Mouse (Mus musculus): ENCODE results near the gene Klf3. TPM values are rescaled to one million over a fixed set of nuclear protein-coding genes. Genes with fewer than 3 reads are reported as not detected.
A peak's percentile ranks its signal among the peaks of the same experiment; 100 is the strongest.

Gene Klf3
- polyA plus RNA-seq, 1 experiment from 2014 or later = 78.4 TPM

- WGBS = 29% methylated on average over 1 of the region's 1 CpGs
- H3K4me3 ChIP-seq (ENCODE audit: low read length) = no peak overlapping the region
- H3K4me1 ChIP-seq (ENCODE audit: control insufficient read depth, insufficient read depth, low read length) = no peaks in the 10 kb centered on the region; the same call in 1 of the 2 replicates
- H3K4me2 ChIP-seq (replicated peaks; ENCODE audit: low read depth, low read length) = no peak overlapping the region
- ATAC-seq (ENCODE audit: low FRiP score, low TSS enrichment) = no peak
- no peak overlapping the region for H3K9ac ChIP-seq (ENCODE audit: low read depth, low read length)
- peaks cover 15% of the 10 kb centered on the region for H3K36me3 ChIP-seq (ENCODE audit: control insufficient read depth, insufficient read depth, low read length)
- H3K27ac ChIP-seq (ENCODE audit: low read depth, low read length) = no peak overlapping the region
- peaks cover 6% of the 10 kb centered on the region for H3K9me3 ChIP-seq (ENCODE audit: control insufficient read depth, low read length)
- H3K27me3 ChIP-seq (ENCODE audit: control insufficient read depth, insufficient read depth, low read length) = no peaks in the 10 kb centered on the region
Observed at GRCm38 (mm10) chr5:64834213-64834612, 31.0 kb downstream of the Klf3 start.

GRCm38 (mm10) chr5:64835295-64835694 is 32.1 kb downstream of the Klf3 start:
- WGBS = 81% methylated on average over 4 of the region's 4 CpGs
- H3K4me1 ChIP-seq (ENCODE audit: control insufficient read depth, insufficient read depth, low read length) = peaks cover 4% of the 10 kb centered on the region; the same call in 1 of the 2 replicates
- H3K9me3 ChIP-seq (ENCODE audit: control insufficient read depth, low read length) = peaks cover 6% of the 10 kb centered on the region
- peaks cover 4% of the 10 kb centered on the region; the same call in 1 of the 2 replicates for H3K36me3 ChIP-seq (ENCODE audit: control insufficient read depth, insufficient read depth, low read length)
- no peak overlapping the region for H3K4me3 ChIP-seq (ENCODE audit: low read length)
- ATAC-seq (ENCODE audit: low FRiP score, low TSS enrichment) = no peak
- H3K9ac ChIP-seq (ENCODE audit: low read depth, low read length) = no peak overlapping the region
- H3K27me3 ChIP-seq (ENCODE audit: control insufficient read depth, insufficient read depth, low read length) = no peaks in the 10 kb centered on the region
- H3K27ac ChIP-seq (ENCODE audit: low read depth, low read length) = no peak overlapping the region
- H3K4me2 ChIP-seq (replicated peaks; ENCODE audit: low read depth, low read length) = no peak overlapping the region

DNA sequence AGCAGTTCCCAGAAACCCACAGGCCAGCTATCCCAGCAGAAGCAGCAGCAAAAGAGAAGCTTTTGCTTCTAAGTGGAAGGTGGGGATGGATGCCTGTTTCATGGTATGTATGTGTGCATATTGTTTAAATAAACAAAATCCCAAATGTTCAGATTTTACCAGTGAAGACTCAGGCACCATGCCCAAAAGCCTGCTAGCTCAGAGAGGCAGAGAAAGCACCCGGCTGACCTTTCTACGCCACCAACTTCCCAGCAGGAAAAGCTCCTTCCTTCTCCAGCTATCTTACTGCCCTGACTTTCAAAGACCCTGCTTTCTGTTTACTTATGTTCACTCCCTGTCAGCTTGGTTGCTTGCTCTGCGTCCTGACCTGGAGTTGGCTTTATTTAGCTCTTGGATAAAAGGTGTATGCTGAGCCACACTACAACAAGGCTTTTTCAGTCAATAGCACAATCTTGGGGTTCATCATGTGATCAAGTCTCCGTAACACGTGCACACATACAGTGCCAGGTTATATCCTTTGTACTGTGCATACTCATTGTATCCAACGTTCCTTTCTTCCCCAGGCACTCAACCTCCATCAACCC is 35.9 kb downstream of the Klf3 start:
- no peaks in the 10 kb centered on the region for H3K27me3 ChIP-seq (ENCODE audit: control insufficient read depth, insufficient read depth, low read length)
- no peak for ATAC-seq (ENCODE audit: low FRiP score, low TSS enrichment)
- peaks cover 7% of the 10 kb centered on the region for H3K9me3 ChIP-seq (ENCODE audit: control insufficient read depth, low read length)
- H3K27ac ChIP-seq (ENCODE audit: low read depth, low read length) = no peak overlapping the region
- peaks cover 4% of the 10 kb centered on the region; the same call in 1 of the 2 replicates for H3K4me1 ChIP-seq (ENCODE audit: control insufficient read depth, insufficient read depth, low read length)
- no peaks in the 10 kb centered on the region for H3K36me3 ChIP-seq (ENCODE audit: control insufficient read depth, insufficient read depth, low read length)
- no peak overlapping the region for H3K9ac ChIP-seq (ENCODE audit: low read depth, low read length)
- 64% methylated on average over 6 of the region's 6 CpGs for WGBS
- no peak overlapping the region for H3K4me3 ChIP-seq (ENCODE audit: low read length)
- no peak overlapping the region for H3K4me2 ChIP-seq (replicated peaks; ENCODE audit: low read depth, low read length)

- WGBS = 39% methylated on average over 1 of the region's 1 CpGs
Observed at GRCm38 (mm10) chr5:64840087-64840486, 36.9 kb downstream of the Klf3 start.

GRCm38 (mm10) chr5:64844622-64845021 is 41.4 kb downstream of the Klf3 start:
- Histone ChIP-seq H3K4me1 (ENCODE audit: control insufficient read depth, insufficient read depth, low read length) (0 out of 2 replicates have a peak, but pooled peaks cover 4% of the 10 kb centered on the region), H3K9me3 (ENCODE audit: control insufficient read depth, low read length) (peaks cover 4% of the 10 kb centered on the region; the same call in 1 of the 2 replicates), H3K4me2 (replicated peaks; ENCODE audit: low read depth, low read length) (no peak overlapping the region), H3K9ac (ENCODE audit: low read depth, low read length) (no peak overlapping the region), H3K4me3 (ENCODE audit: low read length) (no peak overlapping the region), H3K27me3 (ENCODE audit: control insufficient read depth, insufficient read depth, low read length) (no peaks in the 10 kb centered on the region), H3K27ac (ENCODE audit: low read depth, low read length) (no peak overlapping the region), H3K36me3 (ENCODE audit: control insufficient read depth, insufficient read depth, low read length) (no peaks in the 10 kb centered on the region)
- ATAC-seq (ENCODE audit: low FRiP score, low TSS enrichment) = no peak
- 93% methylated on average over 3 of the region's 3 CpGs for WGBS

More at GRCm38 (mm10) chr5:64840087-64840486, 36.9 kb downstream of the Klf3 start:
- Histone ChIP-seq H3K27me3 (ENCODE audit: control insufficient read depth, insufficient read depth, low read length) (no peaks in the 10 kb centered on the region), H3K36me3 (ENCODE audit: control insufficient read depth, insufficient read depth, low read length) (no peaks in the 10 kb centered on the region), H3K4me1 (ENCODE audit: control insufficient read depth, insufficient read depth, low read length) (peaks cover 4% of the 10 kb centered on the region; the same call in 1 of the 2 replicates), H3K27ac (ENCODE audit: low read depth, low read length) (no peak overlapping the region), H3K9ac (ENCODE audit: low read depth, low read length) (no peak overlapping the region), H3K9me3 (ENCODE audit: control insufficient read depth, low read length) (peaks cover 7% of the 10 kb centered on the region), H3K4me3 (ENCODE audit: low read length) (no peak overlapping the region), H3K4me2 (replicated peaks; ENCODE audit: low read depth, low read length) (no peak overlapping the region)
- ATAC-seq (ENCODE audit: low FRiP score, low TSS enrichment) = peak; percentile 52; the same call in 1 of the 2 replicates

DNA sequence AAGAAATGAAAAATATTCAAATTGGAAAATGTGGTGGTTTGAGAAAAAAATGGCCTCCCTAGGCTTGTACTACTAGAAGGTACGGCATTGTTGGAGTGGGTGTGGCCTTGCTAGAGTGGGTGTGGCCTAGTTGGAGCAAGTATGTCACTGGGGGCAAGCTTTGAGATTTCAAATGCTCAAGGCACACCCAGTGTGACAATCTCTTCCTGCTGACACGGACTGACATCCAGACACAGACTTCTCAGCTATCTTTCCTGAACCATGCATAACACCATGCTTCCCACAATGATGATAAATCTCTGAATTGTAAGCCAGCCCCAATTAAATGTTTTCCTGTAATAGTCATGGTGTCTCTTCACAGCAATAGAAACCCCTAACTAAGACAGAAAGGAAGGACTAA is 44.1 kb downstream of the Klf3 start:
- no peak overlapping the region for H3K27ac ChIP-seq (ENCODE audit: low read depth, low read length)
- no peak overlapping the region for H3K4me3 ChIP-seq (ENCODE audit: low read length)
- WGBS = 68% methylated on average over 2 of the region's 2 CpGs
- peaks cover 4% of the 10 kb centered on the region; the same call in 1 of the 2 replicates for H3K9me3 ChIP-seq (ENCODE audit: control insufficient read depth, low read length)
- no peaks in the 10 kb centered on the region for H3K27me3 ChIP-seq (ENCODE audit: control insufficient read depth, insufficient read depth, low read length)
- no peaks in the 10 kb centered on the region for H3K36me3 ChIP-seq (ENCODE audit: control insufficient read depth, insufficient read depth, low read length)
- H3K4me2 ChIP-seq (replicated peaks; ENCODE audit: low read depth, low read length) = no peak overlapping the region
- H3K4me1 ChIP-seq (ENCODE audit: control insufficient read depth, insufficient read depth, low read length) = no peaks in the 10 kb centered on the region
- ATAC-seq (ENCODE audit: low FRiP score, low TSS enrichment) = no peak
- H3K9ac ChIP-seq (ENCODE audit: low read depth, low read length) = no peak overlapping the region

DNA sequence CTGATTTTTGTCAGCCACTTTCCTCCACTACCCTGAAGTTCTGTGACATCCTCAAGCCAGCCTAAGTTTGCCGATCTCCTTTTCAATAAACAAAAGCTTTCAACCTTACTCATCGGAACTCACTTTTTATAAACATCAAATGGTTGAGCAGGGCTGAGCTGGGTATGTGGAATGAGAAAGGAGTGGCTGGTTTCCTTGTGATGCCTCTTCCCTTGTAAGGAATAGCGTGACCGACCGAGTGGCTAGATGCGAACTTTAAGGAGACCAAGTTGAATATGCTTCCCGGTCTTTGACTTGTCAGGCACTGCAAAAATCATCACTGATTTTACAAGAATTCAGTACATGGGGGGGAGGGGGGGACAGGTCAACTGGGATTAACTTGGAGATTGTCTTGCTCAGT is 46.7 kb downstream of the Klf3 start:
- ATAC-seq (ENCODE audit: low FRiP score, low TSS enrichment) = no peak
- Histone ChIP-seq H3K4me3 (ENCODE audit: low read length) (no peak overlapping the region), H3K27ac (ENCODE audit: low read depth, low read length) (no peak overlapping the region), H3K4me2 (replicated peaks; ENCODE audit: low read depth, low read length) (no peak overlapping the region), H3K36me3 (ENCODE audit: control insufficient read depth, insufficient read depth, low read length) (no peaks in the 10 kb centered on the region), H3K9ac (ENCODE audit: low read depth, low read length) (no peak overlapping the region), H3K9me3 (ENCODE audit: control insufficient read depth, low read length) (peaks cover 2% of the 10 kb centered on the region), H3K27me3 (ENCODE audit: control insufficient read depth, insufficient read depth, low read length) (no peaks in the 10 kb centered on the region), H3K4me1 (ENCODE audit: control insufficient read depth, insufficient read depth, low read length) (peaks cover 8% of the 10 kb centered on the region)
- WGBS = 91% methylated on average over 7 of the region's 7 CpGs

GRCm38 (mm10) chr5:64852656-64853398 is 49.6 kb downstream of the Klf3 start:
- Histone ChIP-seq H3K9ac (ENCODE audit: low read depth, low read length) (no peak overlapping the region), H3K36me3 (ENCODE audit: control insufficient read depth, insufficient read depth, low read length) (no peaks in the 10 kb centered on the region), H3K4me1 (ENCODE audit: control insufficient read depth, insufficient read depth, low read length) (peaks cover 8% of the 10 kb centered on the region), H3K27ac (ENCODE audit: low read depth, low read length) (peak overlapping the region; percentile 42; the same call in 1 of the 2 replicates), H3K27me3 (ENCODE audit: control insufficient read depth, insufficient read depth, low read length) (no peaks in the 10 kb centered on the region), H3K4me2 (replicated peaks; ENCODE audit: low read depth, low read length) (no peak overlapping the region), H3K9me3 (ENCODE audit: control insufficient read depth, low read length) (peaks cover 10% of the 10 kb centered on the region), H3K4me3 (ENCODE audit: low read length) (no peak overlapping the region)
- peak; percentile 64; the same call in 1 of the 2 replicates for ATAC-seq (ENCODE audit: low FRiP score, low TSS enrichment)
- WGBS = 39% methylated on average over 5 of the region's 5 CpGs

GRCm38 (mm10) chr5:64853421-64853820 is 50.2 kb downstream of the Klf3 start:
- Histone ChIP-seq H3K4me2 (replicated peaks; ENCODE audit: low read depth, low read length) (no peak overlapping the region), H3K9ac (ENCODE audit: low read depth, low read length) (no peak overlapping the region), H3K4me1 (ENCODE audit: control insufficient read depth, insufficient read depth, low read length) (peaks cover 8% of the 10 kb centered on the region), H3K27me3 (ENCODE audit: control insufficient read depth, insufficient read depth, low read length) (no peaks in the 10 kb centered on the region), H3K9me3 (ENCODE audit: control insufficient read depth, low read length) (peaks cover 10% of the 10 kb centered on the region), H3K36me3 (ENCODE audit: control insufficient read depth, insufficient read depth, low read length) (no peaks in the 10 kb centered on the region), H3K4me3 (ENCODE audit: low read length) (no peak overlapping the region), H3K27ac (ENCODE audit: low read depth, low read length) (peak overlapping the region; percentile 42; the same call in 1 of the 2 replicates)
- WGBS = 73% methylated on average over 5 of the region's 5 CpGs
- ATAC-seq (ENCODE audit: low FRiP score, low TSS enrichment) = no peak
